Mouse (Mus musculus) Patski (cell line): Measurements from ENCODE around the gene Lhx3. TPM values are rescaled to one million over a fixed set of nuclear protein-coding genes. Genes with fewer than 3 reads are reported as not detected.

ENCODE experiments used
- ATAC-seq: fragments of 100-300 bp; one replicate; pipeline ENCODE4 v1.8.0; 2021
- CTCF ChIA-PET: fragments of 350-600 bp; sonication (Branson Sonifier 250); formaldehyde crosslinking; loops from one replicate; lab custom pipeline; 2022; ENCODE audit warnings: inconsistent platforms; lab: Charles Lee
- POLR2A ChIA-PET: fragments of 350-600 bp; sonication (Branson Sonifier 250); formaldehyde crosslinking; loops from one replicate; lab custom pipeline; 2022; ENCODE audit warnings: antibody characterized with exemption, inconsistent platforms; lab: Charles Lee
- DNase-seq: peaks from one replicate; pipeline ENCODE4 v3.0.0-alpha.2; 2011; ENCODE audit warnings: low read depth, low spot score
- H3K27me3 ChIP-seq: fragments of 371-371 bp; one replicate; pipeline ENCODE4 v1.5.1; 2021
- CTCF ChIP-seq: fragments of 100-300 bp; IDR thresholded peaks from one replicate; pipeline ENCODE4 v1.5.1; 2021
- in situ Hi-C: fragments of 300-500 bp; cut with MboI; formaldehyde crosslinking; loops from 3 replicates; pipeline ENCODE4 v1.11.1; 2018; ENCODE audit warnings: low pct_unique_long_range_greater_than_20kb, mixed read lengths
- polyA plus RNA-seq: library from polyadenylated mRNA; unstranded; gene quantifications from one replicate; pipeline ENCODE4 v1.2.3, GENCODE M21; 2021

The Lhx3 gene
- polyA plus RNA-seq, 1 experiment from 2014 or later: not detected

DNA sequence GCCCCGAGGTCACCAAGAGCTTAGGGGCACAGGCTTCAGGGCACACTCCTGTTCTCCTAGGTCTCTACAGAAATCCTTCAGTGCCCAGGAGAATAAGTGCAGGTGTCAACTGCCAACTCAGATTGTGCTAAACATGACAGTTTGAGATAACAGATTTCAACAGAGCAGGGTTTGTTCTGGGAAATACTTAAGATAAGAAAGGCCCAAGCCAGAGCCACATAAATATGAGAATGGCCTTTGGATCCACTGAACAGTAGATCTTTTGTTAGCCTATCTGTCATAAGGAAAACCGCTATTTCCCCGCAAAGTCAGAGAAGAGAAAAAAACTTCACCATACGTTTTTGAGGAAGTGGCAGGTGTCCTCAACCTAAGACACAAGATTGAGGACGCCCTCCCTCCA is 26.2 kb upstream of the Lhx3 start:
- no peak for DNase-seq
- no peak for ATAC-seq
- in situ Hi-C loops: no loop called here
- TF ChIP-seq CTCF: no peak
- POLR2A ChIA-PET: no interaction called here
- no peaks in the 10 kb centered on the region for H3K27me3 ChIP-seq
- CTCF ChIA-PET: no interaction called here

DNA sequence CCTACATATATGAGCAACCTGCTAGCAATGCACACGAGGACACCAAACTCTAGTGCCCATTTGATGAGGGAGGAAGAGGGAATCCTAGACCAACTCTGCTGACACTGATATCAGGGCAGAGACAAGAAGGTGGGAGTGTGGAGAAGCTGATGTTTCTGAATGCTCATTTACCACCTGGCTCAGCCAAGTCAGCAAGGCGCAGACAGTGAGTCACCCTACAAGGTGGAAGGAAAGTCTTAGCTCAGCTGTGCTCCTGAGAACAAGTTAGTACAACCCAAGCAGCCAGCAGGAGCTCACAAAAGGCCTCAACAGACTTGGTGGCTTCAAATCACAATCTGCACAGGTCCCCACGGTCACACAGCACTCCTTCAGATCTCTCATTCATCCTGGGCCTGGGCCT is 23.3 kb upstream of the Lhx3 start:
- CTCF ChIA-PET: interaction anchor here (1.3 kb wide), 1 partner anchor 77 kb away, joined by 3 read pairs; no protein-coding TSS in a partner anchor
- POLR2A ChIA-PET: interaction anchor here (0.7 kb wide), 1 partner anchor 90 kb away, joined by 3 read pairs; no protein-coding TSS in a partner anchor
- H3K27me3 ChIP-seq: no peaks in the 10 kb centered on the region
- in situ Hi-C loops: no loop called here
- no peak for TF ChIP-seq CTCF
- no peak for ATAC-seq
- no peak for DNase-seq

DNA sequence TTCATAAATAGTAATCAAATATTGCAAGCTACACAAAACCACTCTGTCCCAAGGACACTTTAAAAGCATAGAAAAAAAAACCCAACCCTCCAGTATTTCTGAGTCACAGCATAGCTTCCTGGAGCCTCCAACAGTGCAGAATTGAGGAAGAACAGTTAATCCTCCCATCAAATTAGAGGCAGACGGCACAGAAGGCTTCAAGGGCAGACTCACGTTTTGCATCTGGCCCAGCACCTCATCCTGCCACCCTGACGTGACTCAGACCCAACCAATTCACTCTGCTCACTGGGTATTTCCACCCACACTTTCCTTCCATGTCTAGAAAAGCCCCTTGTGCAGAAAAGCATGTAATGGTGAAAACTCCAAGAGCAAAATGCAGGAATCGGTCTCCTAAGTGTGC is 22.2 kb upstream of the Lhx3 start:
- in situ Hi-C loops: no loop called here
- H3K27me3 ChIP-seq: no peaks in the 10 kb centered on the region
- ATAC-seq (peak; percentile 59), DNase-seq (peak; percentile 64)
- ChIA-PET POLR2A (no interaction called here), CTCF (interaction anchor here (1.3 kb wide), 2 partner anchors 10 to 76 kb away, joined by 3 read pairs; no protein-coding TSS in a partner anchor)
- TF ChIP-seq CTCF: no peak

DNA sequence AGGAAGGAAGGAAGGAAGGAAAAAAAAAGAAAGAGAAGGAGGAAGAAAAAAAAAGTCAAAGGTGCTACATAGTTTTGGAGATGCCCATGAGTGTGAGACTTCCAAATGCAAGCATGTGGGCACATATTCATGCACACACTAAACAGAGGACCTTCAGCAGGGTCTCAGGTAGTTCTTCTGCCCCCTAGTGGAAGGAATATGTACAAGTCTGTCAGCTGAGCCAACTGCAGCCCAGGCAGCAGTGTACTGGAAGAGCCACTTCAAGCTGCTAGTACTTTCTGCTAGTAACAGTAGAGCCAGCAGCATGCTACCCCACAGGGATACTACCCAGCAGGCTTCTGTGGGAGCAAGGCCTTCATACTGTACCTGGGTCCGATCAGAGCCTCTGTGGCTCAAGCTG is 19.7 kb upstream of the Lhx3 start:
- no peak for ATAC-seq
- in situ Hi-C loops: no loop called here
- ChIA-PET CTCF (no interaction called here), POLR2A (no interaction called here)
- no peak for DNase-seq
- TF ChIP-seq CTCF: peak; percentile 82
- H3K27me3 ChIP-seq: no peaks in the 10 kb centered on the region

GRCm38 (mm10) chr2:26225242-26225641 is 17.2 kb upstream of the Lhx3 start:
- in situ Hi-C loops: no loop called here
- DNase-seq (no peak), ATAC-seq (no peak)
- H3K27me3 ChIP-seq: no peaks in the 10 kb centered on the region
- ChIA-PET CTCF (no interaction called here), POLR2A (no interaction called here)
- no peak for TF ChIP-seq CTCF

DNA sequence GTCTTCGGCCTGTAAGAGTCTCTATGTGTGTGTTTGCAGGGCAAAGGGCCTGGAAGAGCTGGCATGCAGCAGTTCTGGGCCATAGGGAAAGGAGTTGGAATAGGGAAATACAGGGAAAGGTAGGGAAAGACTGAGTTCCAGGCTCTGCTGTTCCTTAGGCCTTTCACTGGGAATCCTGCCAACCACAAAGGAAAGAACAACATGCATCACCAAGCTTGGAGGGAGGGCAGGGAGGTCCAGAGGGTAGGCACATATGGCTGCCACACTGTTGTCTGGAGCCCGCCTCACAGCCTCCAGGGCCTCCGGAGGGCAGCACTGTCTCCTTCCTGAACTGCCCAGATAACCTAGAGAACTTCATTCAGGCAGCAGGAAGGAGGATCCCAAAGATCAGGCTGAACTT is 15.9 kb upstream of the Lhx3 start:
- no peak for TF ChIP-seq CTCF
- no peak for ATAC-seq
- no peak for DNase-seq
- POLR2A ChIA-PET: no interaction called here
- CTCF ChIA-PET: no interaction called here
- no peaks in the 10 kb centered on the region for H3K27me3 ChIP-seq
- in situ Hi-C loops: no loop called here

GRCm38 (mm10) chr2:26214526-26214925 is 6.4 kb upstream of the Lhx3 start:
- in situ Hi-C loops: loop anchor here (5.0 kb wide), 1 partner anchor 52 kb away; no protein-coding TSS in a partner anchor
- DNase-seq (no peak), ATAC-seq (no peak)
- no peak for TF ChIP-seq CTCF
- no peaks in the 10 kb centered on the region for H3K27me3 ChIP-seq
- POLR2A ChIA-PET: no interaction called here
- CTCF ChIA-PET: no interaction called here

- ATAC-seq (no peak), DNase-seq (no peak)
- in situ Hi-C loops: no loop called here
- ChIA-PET POLR2A (no interaction called here), CTCF (no interaction called here)
- TF ChIP-seq CTCF: no peak
- H3K27me3 ChIP-seq: peaks cover 8% of the 10 kb centered on the region
Measured at GRCm38 (mm10) chr2:26209566-26209965, 1.5 kb upstream of the Lhx3 start.

DNA sequence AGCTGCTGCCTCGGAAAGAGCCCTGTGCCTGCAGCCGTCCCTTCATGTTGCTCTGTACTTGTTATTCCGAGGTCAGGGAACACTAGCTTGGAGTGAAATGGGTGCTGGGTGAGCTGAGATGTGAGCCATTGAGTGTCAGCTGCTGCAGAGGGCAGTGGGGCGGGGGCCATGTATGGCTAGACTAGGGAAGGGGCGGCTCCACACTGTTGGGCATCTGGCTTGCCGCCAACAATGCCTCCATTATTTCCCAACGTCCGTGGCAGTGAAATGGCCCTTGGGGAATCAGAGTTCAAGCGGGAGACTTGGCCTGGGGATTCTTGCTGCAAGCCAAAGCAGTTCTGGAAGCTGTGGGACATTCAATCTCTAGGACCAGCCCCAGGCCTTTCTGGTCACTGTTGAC is 530 bp downstream of the Lhx3 start:
- H3K27me3 ChIP-seq: peaks cover 28% of the 10 kb centered on the region
- no peak for TF ChIP-seq CTCF
- in situ Hi-C loops: no loop called here
- ChIA-PET CTCF (no interaction called here), POLR2A (no interaction called here)
- no peak for DNase-seq
- no peak for ATAC-seq

DNA sequence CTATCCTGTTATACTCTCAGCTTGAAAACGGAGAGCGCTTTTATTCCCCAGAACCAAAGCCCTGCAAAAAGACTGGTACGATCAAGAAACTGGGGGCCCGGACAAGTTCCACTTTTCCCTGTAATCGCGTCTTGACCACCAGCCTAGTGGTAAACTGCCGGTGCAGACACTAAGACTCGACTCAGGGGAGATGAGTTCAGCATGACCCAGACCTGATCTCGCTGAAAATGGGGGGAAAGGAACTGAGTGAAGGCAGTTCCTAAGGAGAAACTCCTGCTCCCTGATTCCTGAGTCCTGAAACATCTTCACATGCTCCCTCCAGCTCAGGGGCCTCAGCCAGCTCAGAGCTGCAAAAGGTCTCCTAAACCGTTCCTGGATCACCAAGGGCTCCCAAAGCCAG is 2.3 kb downstream of the Lhx3 start:
- POLR2A ChIA-PET: no interaction called here
- H3K27me3 ChIP-seq: peaks cover 46% of the 10 kb centered on the region
- CTCF ChIA-PET: interaction anchor here (1.8 kb wide), 1 partner anchor 52 kb away, joined by 4 read pairs; no protein-coding TSS in a partner anchor
- ATAC-seq (no peak), DNase-seq (no peak)
- TF ChIP-seq CTCF: no peak
- in situ Hi-C loops: no loop called here

DNA sequence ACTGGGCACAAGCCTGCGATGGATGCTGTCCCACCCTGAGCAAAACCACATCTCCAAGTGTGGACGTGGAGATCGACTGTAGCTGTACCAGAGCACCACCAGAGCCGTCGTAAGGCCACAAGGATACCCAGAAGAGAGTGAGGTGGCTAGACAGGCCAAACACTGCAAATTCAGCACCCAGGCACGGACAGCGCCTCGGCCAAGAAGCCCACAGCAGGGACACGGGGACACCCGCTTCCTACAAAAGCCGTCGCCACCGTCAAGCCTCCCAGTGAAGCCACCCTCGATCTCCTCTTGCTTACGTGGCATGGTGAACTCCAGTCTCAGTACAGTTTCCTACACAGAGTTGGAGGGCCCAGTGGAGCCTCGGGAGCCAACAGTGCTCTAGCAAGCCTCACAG is 3.0 kb downstream of the Lhx3 start:
- in situ Hi-C loops: no loop called here
- peaks cover 53% of the 10 kb centered on the region for H3K27me3 ChIP-seq
- CTCF ChIA-PET: interaction anchor here (1.8 kb wide), 1 partner anchor 51 kb away, joined by 4 read pairs; no protein-coding TSS in a partner anchor
- TF ChIP-seq CTCF: no peak
- ATAC-seq (no peak), DNase-seq (no peak)
- POLR2A ChIA-PET: no interaction called here
